Mouse (Mus musculus): ENCODE measurements at regions not wholly inside any gene's neighbourhood (a gene's known extent, or its start where the extent isn't known, plus 50 kb on each side); places are given as distances from the start of the nearest gene placed in this dataset.
A peak's percentile ranks its signal among the peaks of the same experiment; 100 is the strongest.

- DNase-seq (ENCODE audit: low spot score), result no peak
Observed at GRCm38 (mm10) chr7:95460889-95461288, 710.2 kb upstream of the Tenm4 start.

GRCm38 (mm10) chr7:95465506-95465905 lies 705.5 kb upstream of the Tenm4 start:
- no peak for DNase-seq (ENCODE audit: low spot score)

- peak; percentile 10 for DNase-seq (ENCODE audit: low spot score)
Observed at GRCm38 (mm10) chr7:95467028-95467427, 704.0 kb upstream of the Tenm4 start.

GRCm38 (mm10) chr7:95473892-95474291 lies 697.2 kb upstream of the Tenm4 start:
- DNase-seq (ENCODE audit: low spot score), result no peak

GRCm38 (mm10) chr7:95480121-95480726 lies 690.8 kb upstream of the Tenm4 start:
- DNase-seq (ENCODE audit: low spot score), result no peak

GRCm38 (mm10) chr7:95489666-95490065 lies 681.4 kb upstream of the Tenm4 start:
- no peak for DNase-seq (ENCODE audit: low spot score)

GRCm38 (mm10) chr7:95494793-95495192 lies 676.3 kb upstream of the Tenm4 start:
- no peak for DNase-seq (ENCODE audit: low spot score)

GRCm38 (mm10) chr7:95502959-95503358 lies 668.1 kb upstream of the Tenm4 start:
- DNase-seq (ENCODE audit: low spot score), result no peak

GRCm38 (mm10) chr7:95547256-95547655 lies 623.8 kb upstream of the Tenm4 start:
- no peak for DNase-seq (ENCODE audit: low spot score)

- no peak for DNase-seq (ENCODE audit: low spot score)
Observed at GRCm38 (mm10) chr7:95550099-95550498, 620.9 kb upstream of the Tenm4 start.

GRCm38 (mm10) chr7:95551798-95552387 lies 619.2 kb upstream of the Tenm4 start:
- DNase-seq (ENCODE audit: low spot score), result no peak

- no peak for DNase-seq (ENCODE audit: low spot score)
Observed at GRCm38 (mm10) chr7:95558589-95558988, 612.5 kb upstream of the Tenm4 start.

GRCm38 (mm10) chr7:95578633-95579032 lies 592.4 kb upstream of the Tenm4 start:
- DNase-seq (ENCODE audit: low spot score), result no peak

- DNase-seq (ENCODE audit: low spot score), result no peak
Observed at GRCm38 (mm10) chr7:95581325-95581724, 589.7 kb upstream of the Tenm4 start.

- DNase-seq (ENCODE audit: low spot score), result no peak
Observed at GRCm38 (mm10) chr7:95598339-95598738, 572.7 kb upstream of the Tenm4 start.

GRCm38 (mm10) chr7:95613736-95614135 lies 557.3 kb upstream of the Tenm4 start:
- DNase-seq (ENCODE audit: low spot score), result no peak

GRCm38 (mm10) chr7:95617370-95617769 lies 553.7 kb upstream of the Tenm4 start:
- DNase-seq (ENCODE audit: low spot score), result no peak

GRCm38 (mm10) chr7:95618170-95618569 lies 552.9 kb upstream of the Tenm4 start:
- DNase-seq (ENCODE audit: low spot score), result no peak

- no peak for DNase-seq (ENCODE audit: low spot score)
Observed at GRCm38 (mm10) chr7:95620079-95620478, 551.0 kb upstream of the Tenm4 start.

- DNase-seq (ENCODE audit: low spot score), result no peak
Observed at GRCm38 (mm10) chr7:95640683-95641082, 530.4 kb upstream of the Tenm4 start.

- no peak for DNase-seq (ENCODE audit: low spot score)
Observed at GRCm38 (mm10) chr7:95674319-95674718, 496.7 kb upstream of the Tenm4 start.

- DNase-seq (ENCODE audit: low spot score), result no peak
Observed at GRCm38 (mm10) chr7:95682521-95682920, 488.5 kb upstream of the Tenm4 start.

- DNase-seq (ENCODE audit: low spot score), result no peak
Observed at GRCm38 (mm10) chr7:95687733-95688132, 483.3 kb upstream of the Tenm4 start.

Measured in ovary, adult 18-20 months (tissue).